Mouse (Mus musculus): ENCODE results near the gene Gnptab. TPM values are rescaled to one million over a fixed set of nuclear protein-coding genes. Genes with fewer than 3 reads are reported as not detected.
"Not testable (repeated sequence)": the region's sequence is repeated elsewhere in the genome, so short reads cannot be mapped to it uniquely, and the experiment has no call there.

Gene Gnptab
- total and polyA plus RNA-seq, 3 experiments: 4.7 to 36.3 (median 31.1) TPM

DNA sequence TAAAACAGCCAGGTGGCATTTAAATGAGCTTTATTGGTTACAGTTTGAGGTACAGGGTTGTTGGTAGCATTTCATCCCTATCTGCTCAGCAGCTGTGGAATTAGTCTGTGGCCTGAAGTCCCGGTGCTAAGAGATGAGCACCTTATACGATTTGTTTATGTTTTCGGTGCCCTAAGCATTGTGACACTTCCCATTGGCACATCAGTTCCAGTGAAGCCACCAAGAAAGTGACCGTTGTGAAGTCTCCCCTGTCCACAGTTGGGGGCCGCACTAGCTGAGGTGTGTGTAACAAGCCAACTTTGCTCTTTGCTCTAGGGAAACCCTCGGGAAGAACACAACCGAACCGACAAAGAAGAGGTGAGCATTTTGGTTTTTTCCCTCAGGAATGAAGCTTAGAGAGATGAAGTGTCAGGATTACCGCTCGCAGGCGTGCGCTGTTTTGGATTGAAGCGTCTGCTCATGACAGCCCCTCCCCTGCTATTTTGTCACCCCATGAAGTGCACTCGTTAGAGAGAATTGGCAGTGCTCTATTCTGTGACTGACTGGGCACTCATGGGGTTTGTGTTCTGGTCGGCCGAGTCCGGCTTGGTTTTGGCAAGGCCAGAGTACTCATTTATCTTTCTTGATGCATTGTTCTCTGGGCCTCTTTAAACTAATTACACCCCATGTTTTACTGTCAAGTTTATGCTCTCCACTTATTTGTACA is 33.5 kb downstream of the Gnptab start:
- no peak for DNase-seq

DNA sequence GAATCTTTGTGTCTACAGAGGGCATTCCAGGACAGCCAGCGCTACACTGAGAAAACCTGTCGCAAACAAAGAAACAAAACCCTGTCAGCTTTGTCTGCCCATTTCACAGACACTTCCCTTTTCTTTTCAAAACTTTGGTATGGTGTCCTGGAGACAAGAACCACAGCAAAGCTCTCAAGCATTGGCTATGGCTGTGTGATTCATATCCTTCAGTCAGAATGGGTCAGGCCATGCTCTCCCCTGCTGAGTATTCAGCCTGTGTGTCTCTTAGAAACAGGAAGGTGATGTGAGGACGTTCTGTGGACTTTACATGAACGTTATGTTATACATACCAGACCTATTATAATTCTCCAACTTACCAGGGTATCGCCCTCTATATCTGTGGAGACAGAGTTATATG is 38.8 kb downstream of the Gnptab start:
- no peak for DNase-seq

DNA sequence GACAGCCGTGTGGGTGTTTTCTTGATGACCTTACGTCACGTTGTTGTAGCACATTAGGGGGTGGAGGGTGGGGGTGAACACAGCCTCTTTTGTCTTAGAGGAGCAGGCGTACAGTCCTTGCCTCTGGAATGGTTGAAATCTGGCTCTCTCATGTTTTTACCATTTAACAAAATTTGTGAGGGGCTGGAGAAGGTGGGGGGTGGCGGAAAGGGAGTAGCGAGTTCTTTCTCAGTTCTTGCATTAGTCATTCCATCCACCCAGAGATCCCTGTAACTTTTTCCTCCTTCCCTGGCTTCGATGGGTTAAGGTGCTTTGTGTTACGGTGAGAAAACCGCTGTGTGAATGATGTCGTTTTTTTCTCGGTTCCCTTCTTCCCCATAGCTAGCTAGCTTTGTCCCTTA is 41.2 kb downstream of the Gnptab start:
- peak; percentile 21 for DNase-seq

DNA sequence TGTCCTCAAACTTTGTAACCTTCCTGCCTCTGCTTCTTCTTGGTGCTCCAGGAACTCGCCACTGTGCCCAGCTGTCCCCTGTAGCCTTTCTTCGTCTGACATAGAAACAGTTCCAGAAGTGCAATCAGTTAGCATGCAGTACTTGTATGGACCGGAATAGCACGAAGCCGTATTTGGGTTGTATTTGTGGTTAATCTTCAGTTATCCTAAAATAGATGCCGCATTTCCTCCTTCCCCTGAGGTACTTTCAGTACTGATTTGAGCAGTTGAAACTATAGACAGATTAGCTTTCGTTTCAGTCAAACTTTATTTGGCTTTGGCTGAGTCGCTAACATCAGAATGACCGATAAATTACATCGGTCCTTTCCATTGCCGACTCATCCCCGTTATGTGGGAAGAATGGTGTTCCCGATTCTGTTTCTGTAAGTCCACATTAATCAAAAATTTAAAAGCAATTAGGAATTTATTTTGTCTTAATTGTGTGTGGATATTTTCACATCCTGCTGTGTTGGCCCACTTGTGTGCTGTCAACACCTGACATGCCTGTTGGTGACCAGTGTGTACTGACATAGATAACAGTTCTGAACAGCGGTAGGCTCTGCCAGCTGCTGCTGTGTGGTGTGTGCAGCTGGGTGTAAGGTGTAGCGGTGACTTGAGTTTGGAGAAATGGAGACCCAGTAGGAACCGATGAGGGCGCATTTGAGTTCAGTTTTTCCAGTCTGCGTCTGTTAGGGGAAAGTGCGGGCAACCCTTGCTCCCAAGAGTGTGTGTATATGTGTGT is 41.9 kb downstream of the Gnptab start:
- no peak for DNase-seq

DNA sequence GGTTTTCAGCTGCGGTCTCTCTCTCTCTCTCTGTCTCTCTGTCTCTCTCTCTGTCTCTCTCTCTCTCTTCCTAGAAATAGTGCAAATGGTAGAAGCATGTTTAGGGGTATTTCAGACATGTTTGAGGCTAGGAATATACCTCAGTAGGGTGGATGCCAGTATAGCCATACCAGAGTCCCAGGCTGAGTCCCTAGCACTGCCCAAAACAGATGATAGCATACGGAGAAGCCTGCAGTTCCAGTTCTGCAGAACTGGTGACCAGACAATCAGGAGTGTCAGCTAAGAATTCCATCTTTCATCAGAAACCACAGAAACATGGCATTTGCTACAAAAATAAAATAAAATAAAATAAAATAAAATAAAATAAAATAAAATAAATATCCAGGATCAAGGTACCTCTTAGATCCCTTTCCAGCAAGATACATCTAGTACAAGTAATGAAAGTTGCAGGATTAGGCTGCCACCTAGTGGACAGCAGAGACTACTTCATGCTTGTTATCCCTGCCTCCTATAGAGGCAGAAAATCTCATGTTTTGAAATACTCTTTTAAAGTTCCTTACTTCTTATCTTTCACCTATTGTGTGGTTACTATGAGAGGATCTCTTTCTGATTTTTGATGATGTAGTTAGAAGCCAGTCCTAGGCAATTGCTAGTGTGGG is 47.4 kb downstream of the Gnptab start:
- DNase-seq: peak; percentile 47

DNA sequence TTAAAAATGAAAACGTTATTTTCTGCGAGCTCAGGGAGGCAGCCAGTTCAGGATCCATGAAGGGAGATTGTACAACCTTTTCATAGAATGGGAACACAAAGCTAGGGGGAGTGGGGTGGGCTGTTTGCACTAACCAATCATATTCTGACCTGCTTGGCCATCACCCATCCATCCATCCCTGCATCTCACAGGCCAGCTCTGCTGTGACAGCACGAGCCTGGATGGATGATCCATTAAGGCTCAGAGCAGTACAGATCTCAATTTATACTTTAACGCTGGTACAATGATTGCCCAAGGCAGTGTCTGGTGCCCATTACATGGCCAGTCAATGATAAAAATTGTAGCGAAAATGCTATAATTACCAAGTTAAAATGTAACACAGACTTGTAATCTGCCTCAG is 48.0 kb downstream of the Gnptab start:
- no peak for DNase-seq

DNA sequence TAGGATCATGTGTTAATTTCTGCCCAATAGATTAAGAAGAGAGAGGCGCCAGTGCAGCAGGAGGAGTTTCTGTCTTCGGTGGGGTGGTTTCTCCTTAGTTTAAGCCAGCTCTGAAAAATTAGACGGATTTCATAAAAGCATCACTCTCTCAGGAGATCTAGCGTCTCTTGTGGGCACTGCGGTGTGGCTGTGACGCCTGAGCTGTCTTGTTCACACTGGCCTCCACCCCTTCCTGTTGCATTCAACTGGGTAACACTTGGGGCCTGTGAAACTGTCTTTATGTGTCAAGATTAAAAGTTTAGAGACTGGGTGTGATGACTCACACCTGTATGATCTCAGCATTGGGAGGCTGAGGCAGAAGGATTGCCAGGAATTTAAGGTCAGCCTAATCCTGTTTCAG is 49.1 kb downstream of the Gnptab start:
- DNase-seq: no peak

DNA sequence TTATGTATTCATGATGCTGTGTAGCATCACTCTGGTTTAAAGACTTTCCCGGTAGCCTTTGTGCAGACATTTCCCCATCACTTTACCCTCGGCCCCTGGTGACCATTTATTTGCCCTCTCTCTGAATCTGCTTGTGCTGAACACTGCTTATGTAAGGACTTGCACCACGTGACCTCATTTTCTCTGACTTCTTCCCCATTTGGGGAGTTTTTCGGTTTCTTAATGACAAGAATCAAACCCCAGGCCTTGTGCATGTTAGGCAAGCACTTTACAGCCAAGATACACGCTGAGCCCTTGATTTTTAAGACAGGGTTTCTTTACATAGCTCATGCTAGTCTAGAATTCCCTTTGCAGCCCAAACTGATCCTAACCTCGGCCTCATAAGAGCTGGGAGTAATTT is 62.3 kb downstream of the Gnptab start:
- no peak for DNase-seq

DNA sequence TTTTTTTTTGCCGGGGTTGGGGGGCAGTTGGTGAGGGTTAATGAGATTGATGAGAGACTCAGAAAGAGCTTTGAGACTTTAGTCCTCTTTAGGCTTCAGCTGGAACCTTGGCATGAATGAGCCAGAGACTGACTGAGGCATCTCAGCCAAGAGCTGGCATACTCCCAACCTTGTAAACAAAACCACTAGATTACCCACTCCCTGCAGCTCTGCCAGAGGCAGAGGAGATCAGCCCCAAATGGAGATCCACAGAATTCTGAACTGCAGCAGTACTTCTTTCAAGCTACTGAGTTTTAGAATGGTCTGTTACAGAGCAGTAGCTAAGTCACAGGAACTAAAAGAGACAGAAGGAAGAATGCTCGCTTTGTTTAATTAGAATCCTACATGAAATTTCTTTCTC is 72.3 kb downstream of the Gnptab start:
- DNase-seq: peak; percentile 64

DNA sequence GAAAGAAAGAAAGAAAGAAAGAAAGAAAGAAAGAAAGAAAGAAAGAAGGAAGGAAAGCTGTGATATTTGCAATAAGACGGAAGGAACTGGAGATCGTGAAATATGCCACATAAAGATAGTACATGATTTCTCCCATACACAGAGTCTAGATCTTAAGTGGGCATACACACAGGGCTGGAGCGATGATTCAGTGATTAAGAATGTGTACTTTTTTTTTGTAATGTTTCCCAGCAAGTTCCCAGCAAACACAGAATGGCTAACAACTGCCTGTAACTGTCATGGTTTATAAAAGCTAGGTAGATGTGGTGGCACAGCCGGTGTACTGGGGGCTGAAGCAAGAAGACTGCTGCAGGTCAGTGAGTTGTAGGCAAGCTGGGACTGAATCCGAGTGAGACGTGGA is 73.1 kb downstream of the Gnptab start:
- no peak for DNase-seq

DNA sequence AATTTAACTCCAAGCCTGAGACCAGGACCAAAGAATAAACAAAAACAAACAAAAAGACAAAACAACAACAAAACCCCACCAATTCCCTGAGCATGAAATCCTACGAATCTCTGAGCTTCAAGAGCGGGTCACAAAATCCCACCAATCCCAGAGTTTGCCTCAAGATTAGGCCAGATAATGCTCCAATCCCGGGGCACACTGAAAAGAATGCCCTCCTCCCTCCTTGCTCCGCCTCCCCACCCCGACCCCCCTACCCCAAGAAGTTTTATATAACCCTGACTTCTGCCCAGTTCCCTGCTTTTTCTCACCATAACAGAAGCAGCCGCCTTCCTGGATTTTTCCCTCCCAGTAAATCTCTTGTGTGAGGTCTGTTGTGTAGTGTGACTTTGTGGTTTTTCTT is 78.9 kb downstream of the Gnptab start:
- DNase-seq: no peak

DNA sequence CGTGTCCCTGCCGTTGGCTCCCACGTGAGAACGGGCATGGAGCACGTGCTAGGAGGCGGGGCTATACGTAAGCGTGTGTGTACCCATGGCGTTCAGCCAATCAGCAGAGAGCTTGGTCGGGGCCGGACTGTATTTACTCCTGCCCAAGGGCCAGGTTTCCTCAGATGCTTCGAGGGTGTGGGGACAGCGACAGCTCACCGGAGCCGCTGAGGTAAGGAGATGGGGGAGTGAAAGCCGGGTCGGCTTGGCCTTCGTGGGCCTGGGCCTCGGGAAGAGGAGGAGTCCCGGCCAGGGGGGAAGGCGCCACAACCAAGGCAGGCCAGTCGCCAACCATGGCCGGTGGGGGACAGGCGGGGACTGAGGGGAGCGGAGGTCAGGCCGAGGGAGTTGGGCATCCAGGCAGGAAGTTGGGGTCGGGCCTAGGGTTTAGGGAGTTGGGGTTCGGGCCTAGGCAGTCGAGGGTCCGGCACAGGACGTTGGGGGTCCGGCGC is 80.6 kb downstream of the Gnptab start, which contains the start of gene Sycp3:
TSS of gene Sycp3 (plus strand) at position 68 of the 491 bp plus-strand sequence.
- no peak for DNase-seq

DNA sequence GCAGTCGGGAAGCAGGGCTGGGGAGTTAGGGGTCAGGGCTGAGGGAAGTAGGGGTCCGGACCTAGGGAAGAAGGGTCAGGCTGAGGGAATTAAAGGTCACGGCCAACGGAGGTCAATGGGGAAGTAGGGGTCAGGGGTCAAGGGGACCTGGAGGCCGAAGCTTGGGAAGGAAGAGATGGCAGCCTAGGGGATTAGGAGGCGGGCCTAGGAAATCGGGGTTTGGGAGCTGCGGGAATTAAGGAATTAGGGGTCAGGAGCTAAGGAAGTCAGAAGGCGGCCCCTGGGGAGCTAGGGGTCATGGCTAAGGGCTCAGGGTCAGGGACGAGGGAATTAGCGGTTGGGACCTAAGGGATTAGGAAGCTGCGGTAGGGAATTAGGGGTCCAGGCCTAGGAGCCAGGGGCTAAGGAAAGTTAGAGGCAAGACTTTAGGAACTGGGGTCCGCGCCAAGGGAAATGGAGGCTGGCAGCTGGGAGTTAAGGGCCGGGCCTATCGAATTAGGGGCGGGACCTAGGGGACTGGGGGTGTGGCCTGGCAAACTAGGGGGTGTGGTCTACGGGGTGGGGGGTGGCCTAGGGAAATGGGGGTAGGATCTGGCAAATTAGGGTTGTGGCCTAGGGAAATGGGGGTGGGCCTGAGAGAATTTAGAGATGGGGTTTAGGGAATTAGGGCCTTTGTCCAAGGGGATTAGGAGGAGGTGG is 81.3 kb downstream of the Gnptab start:
- no peak for DNase-seq

DNA sequence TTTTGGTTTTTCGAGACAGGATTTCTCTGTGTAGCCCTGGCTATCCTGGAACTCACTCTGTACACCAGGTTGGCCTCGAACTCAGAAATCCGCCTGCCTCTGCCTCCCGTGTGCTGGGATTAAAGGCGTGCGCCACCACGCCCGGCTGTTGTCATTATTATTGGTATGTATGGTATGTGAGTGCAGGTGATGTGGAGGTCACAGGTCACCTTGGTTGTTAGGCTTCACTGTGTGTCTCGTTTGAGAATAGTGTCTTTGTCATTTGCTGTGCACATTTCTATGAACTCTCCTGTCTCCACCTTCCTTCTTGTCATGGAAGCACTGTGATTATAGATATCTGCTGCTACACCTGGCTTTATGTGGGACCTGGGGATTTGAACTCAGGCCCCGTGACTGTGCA is 103.9 kb downstream of the Gnptab start:
- DNase-seq: not testable (repeated sequence)

DNA sequence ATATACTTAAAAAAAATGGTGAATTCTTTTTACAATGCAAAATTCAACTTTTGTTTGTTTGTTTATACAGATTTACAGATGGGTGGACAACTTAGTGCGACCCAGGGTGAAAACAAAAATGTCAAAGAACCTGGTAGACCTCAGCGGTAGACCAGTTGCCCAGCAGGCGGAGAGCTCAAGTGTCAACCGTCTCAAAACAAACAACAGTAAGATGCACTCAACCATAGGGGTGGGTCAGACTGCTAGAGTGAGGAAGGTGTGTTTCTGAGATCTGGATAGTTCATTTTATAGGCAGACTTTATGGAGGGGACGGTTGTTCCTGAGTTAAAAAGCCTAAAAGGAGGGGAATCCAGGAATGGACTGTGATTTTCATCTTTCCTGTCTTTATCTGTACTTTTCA is 109.7 kb downstream of the Gnptab start:
- no peak for DNase-seq

DNA sequence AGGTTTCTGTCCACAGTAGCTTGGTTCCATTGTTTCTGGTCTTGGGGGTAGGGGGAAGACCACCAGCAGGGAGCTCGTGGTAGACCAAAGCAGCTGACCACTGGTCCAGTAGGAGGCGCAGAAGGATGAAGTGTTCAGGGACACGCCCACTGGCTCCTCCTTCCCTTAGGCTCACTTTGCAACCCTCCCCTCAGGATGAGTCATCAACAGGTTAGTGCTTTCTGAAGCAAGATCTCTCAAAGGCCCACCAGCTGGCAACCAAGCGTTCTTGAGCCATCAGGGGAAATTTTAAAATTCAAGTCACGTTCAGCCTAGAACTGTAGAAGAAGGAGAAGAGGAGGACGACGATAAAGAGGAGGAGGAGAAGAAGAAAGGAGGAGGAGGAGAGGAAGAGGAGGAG is 112.7 kb downstream of the Gnptab start:
- no peak for DNase-seq

DNA sequence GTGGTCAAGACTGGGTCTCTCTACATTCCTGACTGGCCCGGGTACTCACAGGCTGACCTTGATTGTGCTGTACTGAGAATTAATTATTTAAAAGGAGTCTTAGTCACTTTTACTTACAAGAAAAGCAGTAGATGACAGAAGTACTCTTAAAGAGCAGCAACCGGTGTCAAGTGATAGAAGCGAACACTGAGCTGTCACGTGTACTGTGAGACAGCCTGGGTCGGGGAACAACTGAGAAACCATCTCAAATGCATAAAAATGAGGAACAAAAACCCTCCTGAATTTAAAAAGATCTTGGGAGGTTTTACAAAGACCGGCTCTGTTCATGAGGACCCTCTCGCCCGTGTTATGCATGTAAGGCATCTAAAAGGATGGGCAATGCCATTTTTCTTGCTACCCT is 113.7 kb downstream of the Gnptab start:
- DNase-seq: no peak

DNA sequence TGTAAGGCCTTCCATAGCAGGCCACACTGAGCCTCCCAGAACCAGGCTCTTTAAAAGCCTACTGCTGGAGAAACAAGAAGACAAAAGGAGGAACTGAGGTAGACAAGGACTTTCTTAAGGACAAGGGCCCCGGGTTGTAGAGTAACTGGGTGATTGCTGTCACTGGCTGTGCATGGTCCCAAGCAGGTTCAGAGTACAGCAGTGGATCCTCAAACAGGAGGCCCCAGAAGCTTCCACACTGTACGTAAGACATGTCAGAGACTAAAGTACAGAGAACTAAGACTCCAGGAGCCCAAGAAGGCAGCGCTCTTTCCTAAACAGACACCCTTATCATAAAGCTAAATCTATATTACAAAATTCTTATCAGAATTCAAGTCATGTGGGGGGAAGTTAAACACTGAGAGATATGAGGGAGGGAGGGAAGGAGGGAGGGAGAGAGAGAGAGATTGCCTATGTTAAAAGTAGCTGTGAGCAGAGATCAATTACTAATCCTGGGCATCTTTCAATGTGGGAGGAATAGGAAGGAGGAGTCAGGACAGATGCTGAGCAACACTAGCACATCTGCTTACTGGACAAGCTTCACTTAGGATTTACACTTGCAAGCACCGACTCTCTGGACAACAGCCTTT is 116.1 kb downstream of the Gnptab start:
- DNase-seq: no peak

Measured in adrenal gland, adult 2 months (tissue).